Mouse (Mus musculus) adrenal gland, postnatal 36 days (tissue): ENCODE measurements around the gene Cwf19l1. TPM values are rescaled to one million over a fixed set of nuclear protein-coding genes. Genes with fewer than 3 reads are reported as not detected.

Experiments used
- total RNA-seq, 2 experiments: library from RNA; stranded (reverse); gene quantifications; 2 replicates each; pipeline ENCODE4 v1.2.3; 2021

Gene Cwf19l1
- total RNA-seq, 2 experiments from 2014 or later, result 19.3 to 31.7 TPM

Other genes with a start within 250 kb of the Cwf19l1 start
- gene Dnmbp, start 195.7 kb downstream of the Cwf19l1 start, total RNA-seq, result 10 to 100 TPM; 12.6 to 13.3 TPM
- under 1 TPM in 1 of 2 experiments, not detected in 1; 0.26 TPM for gene Cpn1, start 149.3 kb downstream of the Cwf19l1 start, total RNA-seq
- gene Cyp2c23, start 106.7 kb downstream of the Cwf19l1 start, total RNA-seq, result 1 to 10 TPM in 1 of 2 experiments, under 1 TPM in 1; 0.40 to 1.6 TPM
- 10 to 100 TPM; 15.8 to 32.5 TPM for gene Erlin1, start 66.1 kb downstream of the Cwf19l1 start, total RNA-seq
- 10 to 100 TPM; 57.3 to 92.5 TPM for gene Chuk, start 28.4 kb downstream of the Cwf19l1 start, total RNA-seq
- 10 to 100 TPM; 26.0 to 26.9 TPM for gene Bloc1s2, start 10.6 kb upstream of the Cwf19l1 start, total RNA-seq
- gene Pkd2l1, start 56.6 kb upstream of the Cwf19l1 start, total RNA-seq, result not detected
- gene Scd3, start 67.4 kb upstream of the Cwf19l1 start, total RNA-seq, result under 1 TPM; 0.16 to 0.83 TPM
- gene Scd2, start 157.8 kb upstream of the Cwf19l1 start, total RNA-seq, result 100 to 1,000 TPM; 596 to 993 TPM
- 1 to 10 TPM; 5.1 to 8.5 TPM for gene Scd4, start 197.2 kb upstream of the Cwf19l1 start, total RNA-seq